Mouse (Mus musculus) colon, adult 2 months (tissue): ENCODE data around the gene Shb. TPM values are rescaled to one million over a fixed set of nuclear protein-coding genes. Genes with fewer than 3 reads are reported as not detected.

Experiments
- polyA plus RNA-seq: library from polyadenylated mRNA; depleted of rRNA; stranded (reverse); fragments of >200 nt; gene quantifications from 2 replicates; pipeline ENCODE4 v1.2.3, GENCODE M21; 2012; rRNA removed

Gene Shb
- 42.0 and 42.2 TPM in 2 replicates for polyA plus RNA-seq

DNA sequence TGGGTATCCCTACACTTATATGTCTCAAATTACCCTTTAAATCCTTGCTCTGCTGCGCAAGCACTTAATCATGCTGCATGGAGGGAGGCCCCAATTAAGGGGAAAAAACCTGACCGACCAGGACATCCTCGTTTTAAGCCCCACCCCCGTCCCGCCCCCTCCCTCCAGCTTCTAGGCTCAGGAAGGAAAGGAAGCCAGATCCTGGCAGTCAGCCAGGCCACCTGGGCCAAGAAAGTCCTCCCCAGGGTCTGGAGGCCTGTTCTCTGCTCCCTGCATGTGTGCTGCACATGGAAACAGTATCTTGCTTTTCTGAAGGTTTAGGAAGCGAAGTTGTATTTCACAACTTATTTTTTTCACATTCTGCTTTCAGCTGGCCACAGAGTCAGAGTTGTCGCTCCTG, at the start of gene Shb:
Shb (minus strand) TSS at position 96 of the 400 bp plus-strand sequence.

DNA sequence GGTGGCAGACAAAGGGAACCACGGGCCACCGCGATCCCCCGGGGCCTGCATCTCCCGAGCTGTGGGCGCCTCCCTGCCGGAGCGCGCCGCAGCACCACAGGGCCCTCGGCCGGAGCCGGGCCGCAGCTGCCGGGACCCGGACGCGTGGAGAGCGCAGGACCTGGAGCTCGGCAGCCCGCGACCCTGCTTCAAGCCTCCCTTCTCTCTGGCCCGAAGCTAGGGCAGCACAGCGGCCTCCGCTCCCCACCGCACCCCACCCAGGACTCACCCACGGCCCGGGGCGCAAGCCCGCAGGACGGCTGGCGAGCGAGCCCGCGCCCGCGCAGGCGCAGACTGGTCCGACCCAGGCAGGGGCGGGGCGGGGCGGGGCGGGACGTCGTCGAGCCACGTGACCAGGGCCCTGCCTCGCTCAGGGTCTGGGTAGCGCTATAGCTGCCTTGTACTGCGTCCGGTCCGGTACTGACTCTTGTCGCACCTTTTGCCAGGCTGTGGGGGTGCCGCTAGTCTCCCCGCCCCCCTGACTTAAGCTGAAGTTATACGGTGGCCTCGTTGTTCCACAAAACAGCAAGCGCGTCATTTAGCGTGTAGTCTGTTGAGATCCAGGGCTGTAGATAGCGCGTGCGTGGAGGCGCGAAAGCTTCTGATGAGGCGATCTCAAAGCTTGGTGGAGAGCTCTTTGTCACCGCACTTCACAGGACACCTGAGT, 123.7 kb downstream of the Shb start, which contains the start of gene Slc25a51:
Slc25a51 (minus strand) TSS at position 340 of the 706 bp plus-strand sequence.

Other genes starting within 250 kb of the Shb start
- 1.3 and 1.7 TPM in 2 replicates for gene Trmt10b, start 235.3 kb downstream of the Shb start, polyA plus RNA-seq
- 24.2 and 26.7 TPM in 2 replicates for gene Dcaf10, start 190.4 kb downstream of the Shb start, polyA plus RNA-seq
- 27.6 and 28.0 TPM in 2 replicates for gene Exosc3, start 189.7 kb downstream of the Shb start, polyA plus RNA-seq
- 55.0 and 59.0 TPM in 2 replicates for gene Slc25a51, start 123.7 kb downstream of the Shb start, polyA plus RNA-seq